Mouse (Mus musculus) heart, embryonic 15.5 days (tissue): ENCODE data around the gene Mindy4b-ps. TPM values are rescaled to one million over a fixed set of nuclear protein-coding genes. Genes with fewer than 3 reads are reported as not detected.

Source experiments
- ATAC-seq: fragments of 200-750 bp; cut with Nextera tagmentation; replicated peaks from 2 replicates; pipeline ENCODE4 v1.8.0; 2017; ENCODE audit warnings: low read depth, moderate TSS enrichment; ENCODE audit not compliant: insufficient number of reproducible peaks, insufficient read depth, low FRiP score
- H3K27ac ChIP-seq: fragments of 300-500 bp; sonication (generic); 2 replicates; pipeline ENCODE4 v1.5.1; 2015; ENCODE audit warnings: mild to moderate bottlenecking, inconsistent platforms
- H3K27me3 ChIP-seq: fragments of 300-500 bp; sonication (generic); 2 replicates; pipeline ENCODE4 v1.6.1; 2015; ENCODE audit warnings: inconsistent platforms
- H3K36me3 ChIP-seq: fragments of 300-500 bp; sonication (generic); 2 replicates; pipeline ENCODE4 v1.6.1; 2015; ENCODE audit warnings: mild to moderate bottlenecking, inconsistent platforms
- H3K4me1 ChIP-seq: fragments of 300-500 bp; sonication (generic); replicated peaks from 2 replicates; pipeline ENCODE4 v1.6.1; 2015; ENCODE audit warnings: inconsistent platforms
- H3K4me2 ChIP-seq: fragments of 300-500 bp; sonication (generic); 2 replicates; pipeline ENCODE4 v1.6.1; 2015; ENCODE audit warnings: inconsistent platforms, mild to moderate bottlenecking, moderate library complexity
- H3K4me3 ChIP-seq: fragments of 300-500 bp; sonication (generic); 2 replicates; pipeline ENCODE4 v1.5.1; 2015; ENCODE audit warnings: mild to moderate bottlenecking, inconsistent platforms
- H3K9ac ChIP-seq: fragments of 300-500 bp; sonication (generic); 2 replicates; pipeline ENCODE4 v1.6.1; 2015; ENCODE audit warnings: mild to moderate bottlenecking, inconsistent platforms
- H3K9me3 ChIP-seq: fragments of 300-500 bp; sonication (generic); replicated peaks from 2 replicates; pipeline ENCODE4 v1.6.1; 2016; ENCODE audit warnings: inconsistent platforms
- WGBS: fragments of 180-500 bp; shearing (Covaris S2); methylation state at CpG from one replicate; pipeline ENCODE4 v1.1.7; 2015; ENCODE audit warnings: mixed read lengths; 5-methylcytosine and 5-hydroxymethylcytosine counted together
- polyA plus RNA-seq: library from polyadenylated mRNA; unstranded; fragments of >200 nt; fragmentation: Nextera tagmentation; extraction: Ambion mirVana; gene quantifications from 2 replicates; pipeline ENCODE4 v1.2.1, GENCODE M21; 2015

Mindy4b-ps gene
- polyA plus RNA-seq, 1 experiment from 2014 or later = 0.73 TPM

- H3K9ac ChIP-seq = no peak overlapping the region
- H3K27ac ChIP-seq = no peak overlapping the region
- H3K4me1 ChIP-seq = no peaks in the 10 kb centered on the region
- no peak for ATAC-seq
- 26% methylated on average over 6 of the region's 6 CpGs for WGBS
- no peak overlapping the region for H3K4me2 ChIP-seq
- H3K9me3 ChIP-seq = no peaks in the 10 kb centered on the region
- H3K36me3 ChIP-seq = no peaks in the 10 kb centered on the region
- H3K27me3 ChIP-seq = no peaks in the 10 kb centered on the region
- H3K4me3 ChIP-seq = no peak overlapping the region
Measured at GRCm38 (mm10) chr3:58817337-58817736, 4.8 kb downstream of the Mindy4b-ps start.

- no peak for ATAC-seq
- H3K9ac ChIP-seq = no peak overlapping the region
- no peaks in the 10 kb centered on the region for H3K4me1 ChIP-seq
- peaks cover 3% of the 10 kb centered on the region; the same call in 1 of the 2 replicates for H3K27me3 ChIP-seq
- no peaks in the 10 kb centered on the region for H3K36me3 ChIP-seq
- H3K9me3 ChIP-seq = no peaks in the 10 kb centered on the region
- H3K4me3 ChIP-seq = no peak overlapping the region
- no peak overlapping the region for H3K4me2 ChIP-seq
- H3K27ac ChIP-seq = no peak overlapping the region
- WGBS = 74% methylated on average over 3 of the region's 3 CpGs
Measured at GRCm38 (mm10) chr3:58814191-58814590, 7.9 kb downstream of the Mindy4b-ps start.

- Histone ChIP-seq H3K27me3 (peaks cover 3% of the 10 kb centered on the region; the same call in 1 of the 2 replicates), H3K36me3 (no peaks in the 10 kb centered on the region), H3K4me3 (no peak overlapping the region), H3K9me3 (no peaks in the 10 kb centered on the region), H3K9ac (no peak overlapping the region), H3K27ac (no peak overlapping the region), H3K4me1 (no peaks in the 10 kb centered on the region), H3K4me2 (no peak overlapping the region)
- 36% methylated on average over 11 of the region's 11 CpGs for WGBS
- no peak for ATAC-seq
Measured at GRCm38 (mm10) chr3:58810353-58810752, 11.8 kb downstream of the Mindy4b-ps start.

- Histone ChIP-seq H3K9me3 (no peaks in the 10 kb centered on the region), H3K36me3 (no peaks in the 10 kb centered on the region), H3K4me2 (no peak overlapping the region), H3K4me3 (no peak overlapping the region), H3K4me1 (peaks cover 5% of the 10 kb centered on the region), H3K27me3 (peaks cover 3% of the 10 kb centered on the region; the same call in 1 of the 2 replicates), H3K27ac (no peak overlapping the region), H3K9ac (no peak overlapping the region)
- 63% methylated on average over 12 of the region's 12 CpGs for WGBS
- ATAC-seq = no peak
Measured at GRCm38 (mm10) chr3:58809111-58809915, 12.8 kb downstream of the Mindy4b-ps start.

- 87% methylated on average over 5 of the region's 5 CpGs for WGBS
- peaks cover 3% of the 10 kb centered on the region; the same call in 1 of the 2 replicates for H3K27me3 ChIP-seq
Measured at GRCm38 (mm10) chr3:58808636-58809035, 13.5 kb downstream of the Mindy4b-ps start.

GRCm38 (mm10) chr3:58804745-58805144 lies 17.4 kb downstream of the Mindy4b-ps start:
- Histone ChIP-seq H3K27ac (peak overlapping the region; percentile 54), H3K27me3 (no peaks in the 10 kb centered on the region), H3K9me3 (no peaks in the 10 kb centered on the region), H3K9ac (no peak overlapping the region), H3K4me1 (peaks cover 7% of the 10 kb centered on the region), H3K36me3 (no peaks in the 10 kb centered on the region), H3K4me3 (no peak overlapping the region), H3K4me2 (no peak overlapping the region)
- WGBS = 40% methylated on average over 6 of the region's 6 CpGs
- peak; percentile 92 for ATAC-seq

More at GRCm38 (mm10) chr3:58808636-58809035, 13.5 kb downstream of the Mindy4b-ps start:
- Histone ChIP-seq H3K36me3 (no peaks in the 10 kb centered on the region), H3K4me1 (peaks cover 7% of the 10 kb centered on the region), H3K27ac (no peak overlapping the region), H3K9me3 (no peaks in the 10 kb centered on the region), H3K4me2 (no peak overlapping the region), H3K9ac (no peak overlapping the region), H3K4me3 (no peak overlapping the region)
- no peak for ATAC-seq

DNA sequence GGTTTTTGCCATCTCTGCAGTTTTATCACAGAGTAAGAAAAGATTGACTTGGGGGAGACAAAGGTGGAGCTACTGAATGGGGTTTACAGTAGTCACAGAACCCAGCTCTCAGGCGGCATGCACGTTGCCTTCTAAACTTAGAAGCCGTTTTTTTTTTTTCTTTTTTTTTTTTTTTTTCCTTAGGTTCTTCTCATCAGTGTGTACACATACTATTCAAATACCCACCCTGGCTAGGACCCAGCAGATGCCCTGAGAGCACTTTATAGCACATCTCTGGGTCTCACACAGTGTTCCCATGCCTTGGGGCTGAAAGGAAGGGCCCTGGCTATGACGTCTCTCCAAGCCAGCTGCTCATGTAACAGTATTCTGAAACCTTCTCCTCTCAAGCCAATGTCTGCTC lies 23.4 kb downstream of the Mindy4b-ps start:
- Histone ChIP-seq H3K36me3 (no peaks in the 10 kb centered on the region), H3K9me3 (no peaks in the 10 kb centered on the region), H3K27me3 (no peaks in the 10 kb centered on the region), H3K27ac (no peak overlapping the region), H3K4me1 (no peaks in the 10 kb centered on the region), H3K4me2 (no peak overlapping the region), H3K4me3 (no peak overlapping the region), H3K9ac (no peak overlapping the region)
- ATAC-seq = no peak
- WGBS = 70% methylated on average over 4 of the region's 4 CpGs

DNA sequence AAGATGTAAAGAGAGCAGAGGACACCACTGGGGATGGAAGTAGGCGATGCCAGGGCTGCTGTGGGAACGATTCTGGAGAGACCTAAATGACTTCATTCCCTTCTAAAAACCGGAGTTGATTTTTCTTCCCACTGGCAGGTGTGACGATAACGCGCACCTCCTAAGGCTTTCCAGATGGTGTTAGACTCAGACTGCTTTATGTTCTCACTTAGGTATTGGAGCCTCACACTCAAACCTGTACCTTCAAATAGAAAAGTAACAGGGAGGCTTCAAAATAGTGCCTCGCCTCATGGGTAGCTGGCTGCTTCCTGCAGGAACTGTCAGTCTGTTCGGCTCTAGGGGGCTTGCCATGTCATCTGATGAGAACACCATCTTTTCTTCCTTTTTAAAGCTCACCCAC lies 23.9 kb downstream of the Mindy4b-ps start:
- WGBS = 78% methylated on average over 8 of the region's 8 CpGs
- Histone ChIP-seq H3K27ac (no peak overlapping the region), H3K4me2 (no peak overlapping the region), H3K36me3 (no peaks in the 10 kb centered on the region), H3K4me1 (no peaks in the 10 kb centered on the region), H3K4me3 (no peak overlapping the region), H3K9me3 (no peaks in the 10 kb centered on the region), H3K27me3 (no peaks in the 10 kb centered on the region), H3K9ac (no peak overlapping the region)
- no peak for ATAC-seq

- no peaks in the 10 kb centered on the region for H3K27me3 ChIP-seq
- H3K9ac ChIP-seq = no peak overlapping the region
- H3K4me2 ChIP-seq = no peak overlapping the region
- H3K9me3 ChIP-seq = no peaks in the 10 kb centered on the region
- H3K4me3 ChIP-seq = no peak overlapping the region
- peaks cover 16% of the 10 kb centered on the region; the same call in 1 of the 2 replicates for H3K4me1 ChIP-seq
- no peak overlapping the region for H3K27ac ChIP-seq
- no peak for ATAC-seq
- no peaks in the 10 kb centered on the region for H3K36me3 ChIP-seq
- WGBS = 70% methylated on average over 7 of the region's 7 CpGs
Measured at GRCm38 (mm10) chr3:58789473-58789872, 32.6 kb downstream of the Mindy4b-ps start.

- no peak overlapping the region for H3K27ac ChIP-seq
- H3K9me3 ChIP-seq = no peaks in the 10 kb centered on the region
- WGBS = 50% methylated on average over 5 of the region's 5 CpGs
- ATAC-seq = no peak
- H3K9ac ChIP-seq = no peak overlapping the region
- H3K27me3 ChIP-seq = no peaks in the 10 kb centered on the region
- no peaks in the 10 kb centered on the region for H3K36me3 ChIP-seq
- no peak overlapping the region for H3K4me3 ChIP-seq
- H3K4me2 ChIP-seq = no peak overlapping the region
- H3K4me1 ChIP-seq = peaks cover 16% of the 10 kb centered on the region; the same call in 1 of the 2 replicates
Measured at GRCm38 (mm10) chr3:58789033-58789432, 33.1 kb downstream of the Mindy4b-ps start.

GRCm38 (mm10) chr3:58786470-58786869 lies 35.6 kb downstream of the Mindy4b-ps start:
- Histone ChIP-seq H3K4me2 (no peak overlapping the region), H3K27me3 (no peaks in the 10 kb centered on the region), H3K4me1 (peaks cover 16% of the 10 kb centered on the region; the same call in 1 of the 2 replicates), H3K36me3 (no peaks in the 10 kb centered on the region), H3K4me3 (no peak overlapping the region), H3K27ac (no peak overlapping the region), H3K9me3 (no peaks in the 10 kb centered on the region), H3K9ac (no peak overlapping the region)
- WGBS = 74% methylated on average over 4 of the region's 4 CpGs
- ATAC-seq = no peak

DNA sequence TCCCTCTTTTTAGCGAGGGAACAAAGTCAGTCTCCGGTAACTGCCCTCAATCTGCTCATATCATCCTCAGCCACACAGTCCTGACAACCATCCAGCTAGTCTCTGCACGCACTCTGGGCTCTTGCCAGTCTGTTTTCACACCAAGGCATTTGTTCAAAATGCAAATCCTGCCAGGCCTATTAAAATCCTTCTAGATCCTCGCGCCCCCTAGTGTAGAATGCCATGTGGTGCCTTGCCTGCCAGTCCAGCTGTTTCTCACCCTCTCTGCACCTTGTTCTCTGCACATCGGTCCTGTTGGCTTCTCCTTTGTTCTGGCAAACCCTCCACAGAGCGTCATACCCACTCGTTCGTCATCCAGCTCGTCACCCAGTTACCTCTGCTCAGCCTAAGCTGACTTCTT lies 36.2 kb downstream of the Mindy4b-ps start:
- Histone ChIP-seq H3K9me3 (no peaks in the 10 kb centered on the region), H3K36me3 (no peaks in the 10 kb centered on the region), H3K4me2 (no peak overlapping the region), H3K4me1 (peaks cover 15% of the 10 kb centered on the region; the same call in 1 of the 2 replicates), H3K4me3 (no peak overlapping the region), H3K27ac (no peak overlapping the region), H3K27me3 (no peaks in the 10 kb centered on the region), H3K9ac (no peak overlapping the region)
- no peak for ATAC-seq
- 13% methylated on average over 10 of the region's 10 CpGs for WGBS
